Mouse (Mus musculus) frontal cortex, postnatal 25 days (tissue): Measurements from ENCODE around the gene Tbl2.
A peak's percentile ranks its signal among the peaks of the same experiment; 100 is the strongest.

ENCODE experiments used
- DNase-seq, 2 experiments: peaks; one replicate each; pipeline ENCODE4 v3.0.0; 2022; ENCODE audit warnings: low spot score in 2 of 2

The Tbl2 gene

DNA sequence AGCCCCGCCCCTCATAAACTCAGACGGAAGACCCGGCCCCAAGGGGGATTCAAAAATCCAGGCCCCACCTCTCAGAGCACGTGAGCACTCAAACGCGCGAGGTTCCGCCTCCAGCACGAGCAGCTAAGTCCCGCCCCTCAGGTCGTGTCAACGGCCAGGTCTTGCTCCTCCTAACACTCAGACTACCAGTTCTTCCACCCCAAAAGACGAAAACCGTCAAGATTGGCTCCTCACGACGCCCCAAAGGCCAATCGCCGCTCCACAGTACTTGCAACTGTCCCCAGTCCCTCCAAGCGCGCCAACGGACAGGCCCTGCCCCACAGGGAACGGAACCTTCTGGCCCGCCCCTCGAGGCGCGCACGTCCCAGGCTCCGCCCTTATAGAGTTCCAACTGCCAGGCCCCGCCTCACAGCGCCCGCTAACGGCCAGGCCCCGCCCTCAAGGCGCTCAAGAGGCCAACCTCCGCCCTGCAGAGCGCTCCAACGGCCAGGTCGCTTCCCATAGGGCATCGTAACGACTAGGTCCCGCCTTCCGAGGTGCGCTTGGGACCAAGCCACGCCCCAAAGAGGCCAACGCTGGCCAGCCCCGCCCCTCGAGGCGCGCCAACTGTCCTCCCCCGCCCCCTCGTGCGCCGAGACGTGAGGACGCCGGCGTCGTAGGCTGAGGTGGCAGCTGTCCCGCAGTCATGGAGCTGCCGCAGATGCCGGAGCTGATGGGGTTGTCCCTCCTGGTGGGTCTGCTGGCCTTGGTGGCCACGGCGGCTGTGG, at the start of gene Tbl2:
TSS of gene Tbl2 (plus strand) at position 605 of the 767 bp plus-strand sequence.
- DNase-seq = peak; percentile 92 to 96

- no peak for DNase-seq
Measured at GRCm38 (mm10) chr5:135100981-135101380, 48.5 kb upstream of the Tbl2 start.

DNA sequence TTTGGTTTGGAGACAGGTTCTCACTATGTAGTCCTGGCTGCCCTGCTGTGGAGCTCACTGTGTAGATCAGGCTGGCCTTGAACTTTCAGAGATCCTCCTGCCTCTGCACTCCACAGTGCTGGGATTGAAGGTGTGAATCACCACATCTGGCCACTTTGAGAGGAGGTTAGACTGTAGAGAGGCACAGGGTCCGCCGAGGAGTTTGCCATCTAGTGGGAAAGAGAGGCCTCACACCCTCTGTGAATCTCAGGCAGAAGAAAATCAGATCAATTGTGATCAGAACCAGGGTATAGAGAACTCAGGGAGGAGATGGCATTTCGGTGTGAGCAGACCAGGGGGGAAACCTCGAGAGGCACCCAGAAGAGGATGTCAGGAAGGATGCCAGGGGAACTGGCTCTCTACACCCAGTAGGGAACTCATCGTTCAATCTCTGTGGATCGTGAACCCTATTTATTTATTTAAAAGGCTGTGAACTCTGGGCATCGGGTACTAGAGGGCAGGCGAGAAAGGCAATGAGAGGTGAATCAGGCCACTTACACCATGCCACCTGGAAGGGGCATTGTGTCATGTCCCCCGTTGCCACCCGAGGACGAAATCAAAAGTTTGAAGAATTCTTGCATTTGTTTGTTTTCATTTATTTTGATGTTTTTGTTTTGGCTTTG, 45.3 kb upstream of the Tbl2 start:
- no peak for DNase-seq

- DNase-seq = peak; percentile 25 to 32
Measured at GRCm38 (mm10) chr5:135106758-135107256, 42.6 kb upstream of the Tbl2 start.

DNA sequence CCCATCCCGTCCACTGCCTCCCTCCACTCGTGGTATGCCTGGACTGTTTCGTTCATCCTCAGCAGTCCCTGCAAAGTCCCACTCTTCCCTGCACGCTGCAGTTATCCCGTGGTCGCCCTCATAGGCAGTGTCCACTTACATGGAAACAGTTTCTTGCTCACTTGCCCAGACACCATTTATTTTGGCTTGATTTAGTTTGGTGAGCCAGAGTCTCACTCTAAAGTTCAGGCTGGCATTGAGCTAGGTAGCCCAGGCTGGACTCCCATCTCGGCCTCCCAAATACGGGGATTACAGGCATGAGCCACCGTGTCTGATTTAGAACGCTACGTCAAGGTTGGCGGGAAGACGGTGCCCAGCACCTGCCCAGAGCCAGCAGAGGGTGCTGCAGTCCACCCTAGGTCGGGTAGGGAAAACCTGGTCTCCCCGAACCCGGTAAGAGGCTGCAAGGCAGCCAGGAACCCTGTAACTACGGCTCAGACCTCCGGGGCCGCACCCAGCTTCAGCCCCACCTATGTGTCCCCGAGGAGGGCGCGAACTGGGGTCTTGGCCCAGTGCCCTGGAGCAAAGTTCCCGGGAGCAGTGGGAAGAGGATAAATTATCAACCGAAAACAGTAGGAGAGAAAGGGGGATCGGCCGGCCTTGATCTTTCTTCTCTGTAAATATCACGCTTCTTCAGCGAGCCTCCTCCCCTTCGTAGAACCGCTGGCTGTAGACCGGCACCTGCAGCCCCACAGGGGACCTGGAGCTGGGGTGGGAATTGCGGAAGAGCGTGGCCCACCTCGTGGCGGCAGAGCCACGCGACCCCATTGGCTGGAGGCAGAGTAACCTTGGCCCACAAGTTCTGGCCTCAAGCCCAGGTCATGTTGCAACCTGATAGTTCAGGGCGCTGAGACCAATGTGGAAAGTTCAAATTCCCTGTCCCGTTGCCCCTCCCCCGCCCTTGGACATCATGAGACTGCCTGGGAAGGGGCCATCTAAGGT, 41.6 kb upstream of the Tbl2 start:
- peak in 1 of 2 experiments; percentile 13 for DNase-seq

GRCm38 (mm10) chr5:135109017-135109416, 40.4 kb upstream of the Tbl2 start:
- no peak for DNase-seq

- DNase-seq = no peak
Measured at GRCm38 (mm10) chr5:135109426-135109825, 40.0 kb upstream of the Tbl2 start.

DNA sequence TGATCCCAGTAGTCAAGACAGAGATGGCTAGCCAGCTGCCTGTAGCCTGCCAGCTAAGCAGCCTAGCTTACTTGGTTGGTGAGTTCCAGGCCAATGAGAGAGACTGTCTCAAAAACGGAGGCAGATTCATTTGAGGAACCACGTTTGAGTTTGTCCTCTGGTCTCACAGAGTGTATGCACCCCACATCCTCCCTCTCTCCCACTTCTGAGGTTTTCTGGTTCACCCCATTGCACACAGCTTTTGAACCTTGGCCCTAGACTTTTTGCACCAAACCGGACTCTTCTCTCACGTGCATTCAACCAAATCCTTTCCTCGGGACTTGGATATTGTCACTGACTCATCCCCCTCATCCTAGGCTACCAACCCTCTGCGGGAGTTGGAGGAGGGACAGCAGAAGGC, 39.5 kb upstream of the Tbl2 start:
- DNase-seq = no peak

DNA sequence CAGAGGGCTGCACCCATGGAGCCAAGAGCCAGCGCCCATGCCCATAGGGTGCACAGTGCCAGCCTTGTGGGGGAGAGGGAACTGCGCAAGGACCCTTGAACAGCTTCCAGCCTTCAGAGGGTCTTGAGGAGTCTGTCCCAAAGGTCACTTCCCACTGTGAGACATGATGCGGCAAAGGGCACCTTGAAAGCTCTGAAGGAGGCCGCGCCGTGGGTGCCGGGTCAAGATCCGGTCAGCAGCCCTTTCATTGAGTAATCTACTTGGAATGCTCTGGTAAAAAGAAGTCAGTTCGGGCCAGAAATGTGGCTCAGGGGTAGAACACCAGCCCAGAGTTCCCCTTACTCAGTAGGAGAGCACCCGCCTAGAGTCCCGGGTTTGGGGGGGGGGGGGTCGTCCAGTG, 35.7 kb upstream of the Tbl2 start:
- DNase-seq = no peak

GRCm38 (mm10) chr5:135115241-135115640, 34.2 kb upstream of the Tbl2 start:
- no peak for DNase-seq

GRCm38 (mm10) chr5:135118589-135119081, 30.8 kb upstream of the Tbl2 start:
- DNase-seq = peak in 1 of 2 experiments; percentile 35

GRCm38 (mm10) chr5:135120753-135121152, 28.7 kb upstream of the Tbl2 start:
- DNase-seq = no peak

DNA sequence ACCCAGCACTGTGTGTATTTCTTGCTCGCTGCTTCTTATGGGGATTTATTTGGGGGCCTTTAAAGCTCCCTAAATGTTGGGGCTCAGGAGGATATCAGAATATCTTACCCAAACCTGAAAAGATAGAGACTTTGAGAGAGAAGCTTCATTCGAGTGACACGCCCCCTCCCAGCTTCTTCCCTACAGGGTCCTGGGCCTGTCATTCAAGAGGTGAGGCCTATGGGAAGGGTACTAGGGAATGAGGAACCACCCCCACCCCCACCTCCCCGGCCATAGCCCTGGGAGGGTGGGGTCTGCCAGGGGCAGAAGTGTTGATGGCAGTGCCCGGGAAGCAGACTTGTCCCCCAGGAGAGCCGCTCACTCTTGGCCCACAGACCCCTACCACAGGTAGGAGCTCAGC, 23.3 kb upstream of the Tbl2 start:
- DNase-seq = no peak

DNA sequence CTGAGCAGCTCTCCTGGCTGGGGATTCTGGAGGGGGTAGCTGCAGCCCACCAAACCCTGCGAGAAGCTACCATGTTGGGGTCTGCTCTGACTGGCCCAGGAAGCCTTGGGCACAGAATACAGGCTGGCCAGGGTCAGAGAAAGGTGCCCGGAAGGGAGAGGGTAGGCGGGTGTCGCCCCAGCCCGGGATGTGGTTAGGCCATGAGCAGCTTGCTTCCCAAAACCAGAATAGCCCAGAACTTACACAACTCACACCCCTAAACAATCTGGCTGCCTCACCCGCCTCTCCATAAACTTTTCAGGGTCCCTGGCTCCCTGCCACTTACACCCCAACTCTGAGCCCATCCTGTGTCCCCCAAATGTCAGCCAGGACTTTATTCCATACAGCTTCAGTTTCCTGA, 21.8 kb upstream of the Tbl2 start:
- DNase-seq = no peak

DNA sequence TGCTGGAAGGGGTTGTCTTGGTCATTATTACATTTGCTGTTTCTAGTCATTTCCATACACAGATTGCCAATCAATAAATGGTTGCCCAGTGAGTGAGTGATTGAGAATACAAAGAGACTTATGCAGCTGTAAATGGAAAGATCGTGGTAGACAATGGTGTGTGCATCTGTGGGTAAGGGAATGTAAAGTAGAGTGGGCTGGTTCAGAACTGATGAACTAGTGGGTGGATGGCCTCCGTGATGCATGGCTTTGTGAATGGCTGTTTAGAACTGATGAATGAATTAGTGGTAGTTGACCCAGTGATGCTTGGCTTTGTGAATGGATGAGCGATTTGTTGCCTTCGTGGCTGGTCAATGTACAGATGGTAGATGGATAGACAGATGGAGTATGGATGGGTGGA, 19.7 kb upstream of the Tbl2 start:
- DNase-seq = no peak

DNA sequence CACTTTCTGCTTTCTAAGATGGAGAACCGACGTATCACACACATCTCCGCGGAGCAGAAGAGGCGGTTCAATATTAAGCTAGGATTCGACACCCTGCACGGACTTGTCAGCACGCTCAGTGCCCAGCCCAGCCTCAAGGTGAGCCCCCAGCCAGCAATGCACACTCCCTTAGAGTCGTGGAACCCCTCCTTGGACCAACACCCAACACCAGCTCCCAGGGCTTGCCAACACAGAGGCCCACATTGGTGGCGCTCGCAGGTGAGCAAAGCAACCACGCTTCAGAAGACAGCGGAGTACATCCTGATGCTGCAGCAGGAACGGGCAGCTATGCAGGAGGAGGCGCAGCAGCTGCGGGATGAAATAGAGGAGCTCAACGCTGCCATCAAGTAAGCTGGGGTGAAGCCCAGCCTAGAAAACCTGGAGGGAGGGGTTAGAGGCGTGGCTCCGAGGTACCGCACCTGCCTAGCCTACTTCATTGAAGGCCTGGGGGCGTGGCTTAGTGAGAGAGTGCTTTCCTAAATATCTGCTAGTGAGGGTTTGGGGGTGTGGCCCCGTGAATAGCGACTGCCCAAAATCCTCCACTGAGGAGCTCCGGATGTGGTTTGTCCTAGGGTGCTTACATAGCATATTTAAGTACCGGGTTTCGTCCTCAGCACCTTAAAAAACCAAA, 15.6 kb upstream of the Tbl2 start:
- no peak for DNase-seq

GRCm38 (mm10) chr5:135134534-135134933, 14.9 kb upstream of the Tbl2 start:
- DNase-seq = no peak

- DNase-seq = no peak
Measured at GRCm38 (mm10) chr5:135139881-135140280, 9.6 kb upstream of the Tbl2 start.

DNA sequence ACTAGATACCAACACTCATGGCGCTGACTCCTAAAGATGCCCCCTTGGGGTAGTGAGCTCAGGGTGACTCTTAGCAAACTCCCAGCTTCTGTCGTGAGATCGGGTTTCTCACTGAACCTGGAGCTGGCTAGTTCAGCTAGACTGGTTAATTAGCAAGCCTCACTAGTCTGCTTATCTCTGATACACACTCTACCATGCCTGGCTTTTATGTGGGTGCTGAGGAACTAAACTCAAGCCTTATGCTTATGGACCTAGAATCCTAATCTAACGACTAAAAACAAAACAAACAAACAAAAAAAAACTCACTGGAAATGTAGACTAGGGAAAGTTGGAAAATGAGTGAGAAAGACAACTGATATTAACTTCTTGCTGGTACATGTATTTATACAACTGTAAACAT, 5.0 kb upstream of the Tbl2 start:
- DNase-seq = no peak

DNA sequence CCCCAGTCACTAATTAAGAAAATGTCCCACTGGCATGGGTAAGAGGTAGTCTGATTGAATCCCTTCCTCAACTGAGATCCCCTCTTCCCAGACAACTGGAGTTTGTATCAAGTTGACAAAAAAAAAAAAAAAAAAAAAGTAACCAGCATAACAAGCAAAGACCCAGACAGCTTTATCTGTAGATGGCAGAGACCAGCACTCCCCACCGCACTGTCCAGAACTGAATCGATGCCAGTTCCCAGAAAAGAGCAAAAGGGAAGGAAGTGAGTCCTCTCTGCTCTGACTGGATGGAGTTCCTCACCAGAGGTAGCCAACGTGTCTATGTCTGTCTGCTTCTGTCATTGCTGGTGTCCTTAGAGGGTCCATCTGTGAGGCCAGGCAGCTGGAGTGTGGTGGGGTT, 3.9 kb upstream of the Tbl2 start:
- no peak for DNase-seq

- no peak for DNase-seq
Measured at GRCm38 (mm10) chr5:135145955-135146354, 3.5 kb upstream of the Tbl2 start.
